In genomic region chr3:126660575-126660974, GRCm38 (mm10) we compare ENCODE assay signal across 11 mouse cellular contexts.
DNase-seq lines count a peak whose midpoint lies in the region; ATAC-seq and TF ChIP-seq lines count a peak whose summit lies in the region.
"Had no signal": no experiment of that assay in that cellular context is flagged by ENCODE, and none has a peak within 500 bp of the region (broad histone marks: within the 10 kb centered on the region; RNA-seq: fewer than 3 reads in every experiment).

No protein-coding gene starts in this region.

- TF ChIP-seq POLR2A in lung, adult 2 months (IDR thresholded peaks at IDR 0.05; ENCODE audit: borderline replicate concordance, extremely low read depth, low read depth, low read length): no peak

- no peak overlapping the region; the same call in 1 of the 2 replicates for H3K9ac ChIP-seq in heart, embryonic 12.5 days

- peaks cover 64% of the 10 kb centered on the region for H3K4me1 ChIP-seq in heart, embryonic 12.5 days (replicated peaks)
- H3K4me1 ChIP-seq in lung, adult 2 months (ENCODE audit: control insufficient read depth, insufficient read depth, low read length): peaks cover 10% of the 10 kb centered on the region

- peak; percentile 51 for ATAC-seq in heart, embryonic 12.5 days (ENCODE audit: insufficient number of reproducible peaks, low FRiP score)
- ATAC-seq in erythroid progenitor cell, adult 5-6 weeks (replicated peaks; ENCODE audit: low FRiP score, poor library complexity, severe bottlenecking): no peak
- ATAC-seq: forebrain, embryonic 16.5 days had no signal

- no peak for TF ChIP-seq CTCF in lung, adult 2 months (IDR thresholded peaks at IDR 0.05; ENCODE audit: insufficient read depth, low read length)

- no peaks in the 10 kb centered on the region for H3K9me3 ChIP-seq in heart, embryonic 12.5 days (replicated peaks)

- WGBS in heart, embryonic 12.5 days: 39% methylated on average over 2 of the region's 2 CpGs
- WGBS in lung, adult 2 months: 61% methylated on average over 2 of the region's 2 CpGs

- no peak overlapping the region for H3K4me2 ChIP-seq in heart, embryonic 12.5 days

- peaks cover 4% of the 10 kb centered on the region; the same call in 1 of the 2 replicates for H3K36me3 ChIP-seq in heart, embryonic 12.5 days
- H3K36me3 ChIP-seq: G1E had no signal

- H3K4me3 ChIP-seq in heart, embryonic 12.5 days: no peak overlapping the region
- no peak overlapping the region for H3K4me3 ChIP-seq in lung, adult 2 months (replicated peaks; ENCODE audit: extremely low read depth, low read depth, low read length)

- peak overlapping the region; percentile 78 for H3K27ac ChIP-seq in heart, embryonic 12.5 days (ENCODE audit: poor library complexity, severe bottlenecking)

- DNase-seq in heart, adult 9 months (ENCODE audit: low spot score in 2 of 2): no peak
- peak; percentile 26 for DNase-seq in Muller cell, postnatal 12 days (ENCODE audit: inconsistent ontology term)
- peak; percentile 43 for DNase-seq in lung, adult 2 months
- DNase-seq in thymus, adult 18-20 months: peak; percentile 39 to 58
- no peak for DNase-seq in testis, postnatal 10 days (ENCODE audit: low spot score)
- no peak for DNase-seq in layer of hippocampus, adult 9-11 months
- DNase-seq: right cerebral cortex, postnatal 4 days had no signal

- no peaks in the 10 kb centered on the region for H3K27me3 ChIP-seq in heart, embryonic 12.5 days (replicated peaks)

Comparison
In these comparisons a context has a peak if more than half of its experiments do, and no peak if none do; other contexts are left out.
1. DNase-seq: peak in Muller cell, postnatal 12 days (single experiment), lung, adult 2 months (single experiment) and thymus, adult 18-20 months (2 of 2); none in heart, adult 9 months (0 of 2), testis, postnatal 10 days (single experiment) and layer of hippocampus, adult 9-11 months (single experiment).